Comparison of ENCODE assay signal across 27 mouse cellular contexts in genomic region chr17:11333741-11334140, GRCm38 (mm10).
A peak's percentile ranks its signal among the peaks of the same experiment; 100 is the strongest.
DNase-seq lines count a peak whose midpoint lies in the region; ATAC-seq lines count a peak whose summit lies in the region.
"Had no signal": no experiment of that assay in that cellular context is flagged by ENCODE, and none has a peak within 500 bp of the region (broad histone marks: within the 10 kb centered on the region; RNA-seq: fewer than 3 reads in every experiment).

No protein-coding gene starts in this region.

- WGBS in heart, embryonic 12.5 days = 66% methylated on average over 3 of the region's 3 CpGs

- H3K9me3 ChIP-seq in heart, embryonic 12.5 days (replicated peaks) = no peaks in the 10 kb centered on the region
- H3K9me3 ChIP-seq: forebrain, embryonic 10.5 days; forebrain, embryonic 13.5 days; G1E; heart, embryonic 15.5 days; hindbrain, embryonic 10.5 days; hindbrain, embryonic 13.5 days; intestine, embryonic 15.5 days had no signal

- ATAC-seq in heart, embryonic 12.5 days (ENCODE audit: insufficient number of reproducible peaks, low FRiP score) = no peak
- ATAC-seq: forebrain, embryonic 13.5 days; forebrain, embryonic 16.5 days; hindbrain, embryonic 16.5 days; intestine, embryonic 15.5 days; Patski had no signal

- DNase-seq in cerebellum, adult 8-10 months = peak; percentile 18
- DNase-seq in cerebellum, adult 11 months = no peak
- peak; percentile 78 for DNase-seq in heart, adult 11 months
- DNase-seq in cerebellum, postnatal 10 days = peak; percentile 61 to 71
- no peak for DNase-seq in right cerebral cortex, adult 2 months (ENCODE audit: low spot score in 2 of 2)
- no peak for DNase-seq in kidney, postnatal 25 days
- DNase-seq: adrenal gland, postnatal 10 days; adrenal gland, postnatal 36 days; B cell, adult 2 months; gastrocnemius, postnatal 10 days; gastrocnemius, postnatal 36 days; heart, postnatal 10 days; heart, postnatal 36 days; kidney, adult 11 months had no signal

- no peaks in the 10 kb centered on the region for H3K4me1 ChIP-seq in heart, embryonic 12.5 days (replicated peaks)
- H3K4me1 ChIP-seq: heart, embryonic 15.5 days; intestine, embryonic 15.5 days had no signal

- H3K27me3 ChIP-seq in heart, embryonic 12.5 days (replicated peaks) = no peaks in the 10 kb centered on the region
- H3K27me3 ChIP-seq: CH12.LX; forebrain, embryonic 13.5 days; heart, embryonic 15.5 days; hindbrain, embryonic 13.5 days; intestine, embryonic 15.5 days; Patski had no signal

- H3K27ac ChIP-seq in heart, embryonic 12.5 days (ENCODE audit: poor library complexity, severe bottlenecking) = no peak overlapping the region
- H3K27ac ChIP-seq: forebrain, embryonic 10.5 days; forebrain, embryonic 13.5 days; heart, embryonic 15.5 days; hindbrain, embryonic 10.5 days; hindbrain, embryonic 13.5 days; intestine, embryonic 15.5 days had no signal

- H3K9ac ChIP-seq in heart, embryonic 12.5 days = no peak overlapping the region
- H3K9ac ChIP-seq: forebrain, embryonic 13.5 days; heart, embryonic 15.5 days; hindbrain, embryonic 13.5 days; intestine, embryonic 15.5 days had no signal

- H3K4me3 ChIP-seq in heart, embryonic 12.5 days = no peak overlapping the region
- H3K4me3 ChIP-seq: forebrain, embryonic 10.5 days; forebrain, embryonic 13.5 days; heart, embryonic 15.5 days; hindbrain, embryonic 10.5 days; hindbrain, embryonic 13.5 days; intestine, embryonic 15.5 days had no signal

- H3K4me2 ChIP-seq in heart, embryonic 12.5 days = no peak overlapping the region
- H3K4me2 ChIP-seq: forebrain, embryonic 13.5 days; heart, embryonic 11.5 days; heart, embryonic 15.5 days; hindbrain, embryonic 13.5 days; intestine, embryonic 15.5 days had no signal

- H3K36me3 ChIP-seq in heart, embryonic 12.5 days = no peaks in the 10 kb centered on the region
- H3K36me3 ChIP-seq: forebrain, embryonic 10.5 days; G1E; heart, embryonic 15.5 days; hindbrain, embryonic 10.5 days; hindbrain, embryonic 13.5 days; intestine, embryonic 15.5 days had no signal

Comparison
In these comparisons a context has a peak if more than half of its experiments do, and no peak if none do; other contexts are left out.
1. DNase-seq: peak in cerebellum, adult 8-10 months (single experiment), heart, adult 11 months (single experiment) and cerebellum, postnatal 10 days (2 of 2); none in cerebellum, adult 11 months (single experiment), right cerebral cortex, adult 2 months (0 of 2) and kidney, postnatal 25 days (0 of 2).